Mouse (Mus musculus): Measurements from ENCODE around the gene 2610528A11Rik. TPM values are rescaled to one million over a fixed set of nuclear protein-coding genes. Genes with fewer than 3 reads are reported as not detected.

Gene 2610528A11Rik
- polyA plus RNA-seq, 1 experiment from 2014 or later, result 11.8 TPM

GRCm38 (mm10) chr14:37104747-37105146, 9.1 kb downstream of the 2610528A11Rik start:
- Histone ChIP-seq H3K4me1 (ENCODE audit: control insufficient read depth, insufficient read depth, low read length) (peaks cover 6% of the 10 kb centered on the region; the same call in 1 of the 2 replicates), H3K4me2 (ENCODE audit: low read depth, low read length) (no peak overlapping the region), H3K9me3 (replicated peaks; ENCODE audit: control insufficient read depth, low read length) (no peaks in the 10 kb centered on the region), H3K36me3 (ENCODE audit: control insufficient read depth, insufficient read depth, low read length) (no peaks in the 10 kb centered on the region), H3K9ac (ENCODE audit: low read length) (no peak overlapping the region), H3K27me3 (ENCODE audit: control insufficient read depth, insufficient read depth, low read length) (no peaks in the 10 kb centered on the region), H3K27ac (ENCODE audit: low read length) (peak overlapping the region; percentile 55), H3K4me3 (replicated peaks; ENCODE audit: low read length) (no peak overlapping the region)
- peak; percentile 66; the same call in 1 of the 2 replicates for ATAC-seq (ENCODE audit: insufficient read depth, low FRiP score)
- 31% methylated on average over 5 of the region's 5 CpGs for WGBS

GRCm38 (mm10) chr14:37102484-37102883, 11.3 kb downstream of the 2610528A11Rik start:
- Histone ChIP-seq H3K9me3 (replicated peaks; ENCODE audit: control insufficient read depth, low read length) (no peaks in the 10 kb centered on the region), H3K27ac (ENCODE audit: low read length) (no peak overlapping the region), H3K4me3 (replicated peaks; ENCODE audit: low read length) (no peak overlapping the region), H3K4me2 (ENCODE audit: low read depth, low read length) (no peak overlapping the region), H3K27me3 (ENCODE audit: control insufficient read depth, insufficient read depth, low read length) (peaks cover 10% of the 10 kb centered on the region), H3K9ac (ENCODE audit: low read length) (no peak overlapping the region), H3K36me3 (ENCODE audit: control insufficient read depth, insufficient read depth, low read length) (no peaks in the 10 kb centered on the region), H3K4me1 (ENCODE audit: control insufficient read depth, insufficient read depth, low read length) (peaks cover 10% of the 10 kb centered on the region; the same call in 1 of the 2 replicates)
- no peak for ATAC-seq (ENCODE audit: insufficient read depth, low FRiP score)
- WGBS, result 74% methylated on average over 3 of the region's 3 CpGs

- Histone ChIP-seq H3K4me1 (ENCODE audit: control insufficient read depth, insufficient read depth, low read length) (peaks cover 10% of the 10 kb centered on the region; the same call in 1 of the 2 replicates), H3K27me3 (ENCODE audit: control insufficient read depth, insufficient read depth, low read length) (peaks cover 18% of the 10 kb centered on the region)
Observed at GRCm38 (mm10) chr14:37101531-37101930, 12.3 kb downstream of the 2610528A11Rik start.

DNA sequence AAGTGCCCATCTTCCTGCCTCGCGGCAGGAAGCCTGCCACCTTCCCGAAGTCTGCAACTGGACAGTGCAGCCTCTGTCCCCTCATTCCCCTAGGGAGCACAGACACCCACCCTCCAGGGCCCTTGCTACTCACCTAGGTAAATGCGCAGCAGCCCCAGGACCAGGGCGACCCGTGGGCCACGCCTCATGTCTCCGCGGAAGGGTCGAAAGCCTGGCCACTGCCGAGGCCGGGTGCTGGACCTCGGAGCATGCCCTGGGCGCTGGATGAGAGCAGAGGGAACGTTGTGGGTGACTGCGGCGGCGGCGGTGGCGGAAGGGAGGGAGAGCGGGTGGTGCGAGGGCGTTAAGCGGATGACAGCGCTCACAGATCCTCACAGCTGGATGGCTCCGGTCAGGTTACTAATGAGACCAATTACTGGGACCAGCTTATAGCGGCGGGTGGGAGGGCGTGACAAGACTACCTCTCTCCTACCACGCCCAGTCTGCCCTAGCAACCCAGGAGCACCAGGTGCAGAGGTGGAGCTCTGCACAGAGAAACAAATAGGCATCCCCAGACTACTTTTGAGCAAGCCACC, 15.8 kb downstream of the 2610528A11Rik start, which contains the start of gene Cdhr1:
Gene Cdhr1 (minus strand): TSS at position 392 of the 575 bp plus-strand sequence.
- H3K4me3 ChIP-seq (replicated peaks; ENCODE audit: low read length), result peak within 1 kb of the TSS; percentile 23
- no peaks in the 10 kb centered on the region for H3K9me3 ChIP-seq (replicated peaks; ENCODE audit: control insufficient read depth, low read length)
- 0 out of 2 replicates have a peak, but pooled peaks cover 4% of the 10 kb centered on the region for H3K4me1 ChIP-seq (ENCODE audit: control insufficient read depth, insufficient read depth, low read length)
- no peak within 1 kb of the TSS for H3K9ac ChIP-seq (ENCODE audit: low read length)
- under 1% methylated on average over 30 of the region's 30 CpGs for WGBS
- H3K4me2 ChIP-seq (ENCODE audit: low read depth, low read length), result peak within 1 kb of the TSS; percentile 48
- H3K27me3 ChIP-seq (ENCODE audit: control insufficient read depth, insufficient read depth, low read length), result peaks cover 21% of the 10 kb centered on the region
- H3K36me3 ChIP-seq (ENCODE audit: control insufficient read depth, insufficient read depth, low read length), result no peaks in the 10 kb centered on the region
- no peak within 1 kb of the TSS for H3K27ac ChIP-seq (ENCODE audit: low read length)
- peak; percentile 42; the same call in 1 of the 2 replicates for ATAC-seq (ENCODE audit: insufficient read depth, low FRiP score)

More at GRCm38 (mm10) chr14:37101531-37101930, 12.3 kb downstream of the 2610528A11Rik start:
- ATAC-seq (ENCODE audit: insufficient read depth, low FRiP score), result no peak
- 53% methylated on average over 5 of the region's 5 CpGs for WGBS
- H3K27ac ChIP-seq (ENCODE audit: low read length), result no peak overlapping the region
- no peaks in the 10 kb centered on the region for H3K36me3 ChIP-seq (ENCODE audit: control insufficient read depth, insufficient read depth, low read length)
- H3K9ac ChIP-seq (ENCODE audit: low read length), result no peak overlapping the region
- H3K4me2 ChIP-seq (ENCODE audit: low read depth, low read length), result no peak overlapping the region
- H3K9me3 ChIP-seq (replicated peaks; ENCODE audit: control insufficient read depth, low read length), result no peaks in the 10 kb centered on the region
- H3K4me3 ChIP-seq (replicated peaks; ENCODE audit: low read length), result no peak overlapping the region

DNA sequence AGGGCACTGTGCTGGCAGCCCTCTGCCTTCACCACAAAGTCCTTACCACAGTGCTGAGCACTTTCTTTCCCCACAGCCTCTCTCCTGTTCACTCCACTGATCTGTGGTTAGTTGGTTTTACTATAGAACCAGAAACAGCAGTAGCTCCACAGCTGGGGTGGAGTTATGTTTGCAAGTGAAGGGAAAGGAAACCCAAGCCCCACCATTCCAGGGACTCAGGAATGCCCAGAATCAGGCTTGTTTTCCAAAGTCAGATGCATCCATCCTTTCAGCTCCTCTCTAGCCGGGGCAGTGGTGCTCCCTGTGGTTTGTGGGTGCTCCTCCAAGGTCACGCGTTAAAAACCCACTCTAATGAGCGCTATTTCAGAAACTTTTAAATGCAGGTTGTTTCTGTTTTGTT, 18.3 kb downstream of the 2610528A11Rik start:
- H3K27ac ChIP-seq (ENCODE audit: low read length), result no peak overlapping the region
- 69% methylated on average over 4 of the region's 4 CpGs for WGBS
- ATAC-seq (ENCODE audit: insufficient read depth, low FRiP score), result no peak
- no peak overlapping the region for H3K4me3 ChIP-seq (replicated peaks; ENCODE audit: low read length)
- H3K9ac ChIP-seq (ENCODE audit: low read length), result no peak overlapping the region
- no peak overlapping the region for H3K4me2 ChIP-seq (ENCODE audit: low read depth, low read length)
- 0 out of 2 replicates have a peak, but pooled peaks cover 4% of the 10 kb centered on the region for H3K4me1 ChIP-seq (ENCODE audit: control insufficient read depth, insufficient read depth, low read length)
- H3K36me3 ChIP-seq (ENCODE audit: control insufficient read depth, insufficient read depth, low read length), result no peaks in the 10 kb centered on the region
- peaks cover 21% of the 10 kb centered on the region for H3K27me3 ChIP-seq (ENCODE audit: control insufficient read depth, insufficient read depth, low read length)
- no peaks in the 10 kb centered on the region for H3K9me3 ChIP-seq (replicated peaks; ENCODE audit: control insufficient read depth, low read length)

DNA sequence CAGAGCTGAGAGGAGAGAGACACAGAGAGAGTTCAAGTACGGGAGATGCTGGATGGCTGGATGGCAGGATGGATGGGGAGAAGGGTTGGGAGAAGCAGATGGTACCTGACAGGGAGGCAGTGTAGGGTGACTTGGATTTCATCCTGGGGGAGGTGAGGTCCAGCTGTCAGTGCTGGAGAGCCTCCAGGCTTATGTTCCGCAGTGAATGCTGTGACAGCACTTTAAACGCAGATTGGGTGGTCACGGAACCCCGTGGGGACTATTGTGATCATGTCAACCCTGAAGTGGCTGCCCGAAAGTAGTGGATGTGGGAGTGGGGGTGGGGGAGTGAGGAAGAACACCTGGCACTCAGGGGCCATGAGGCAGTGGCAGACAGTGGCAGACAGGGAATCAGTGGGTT, 19.4 kb downstream of the 2610528A11Rik start:
- H3K36me3 ChIP-seq (ENCODE audit: control insufficient read depth, insufficient read depth, low read length), result no peaks in the 10 kb centered on the region
- H3K27me3 ChIP-seq (ENCODE audit: control insufficient read depth, insufficient read depth, low read length), result peaks cover 21% of the 10 kb centered on the region
- no peaks in the 10 kb centered on the region for H3K9me3 ChIP-seq (replicated peaks; ENCODE audit: control insufficient read depth, low read length)
- 0 out of 2 replicates have a peak, but pooled peaks cover 4% of the 10 kb centered on the region for H3K4me1 ChIP-seq (ENCODE audit: control insufficient read depth, insufficient read depth, low read length)
- ATAC-seq (ENCODE audit: insufficient read depth, low FRiP score), result no peak
- no peak overlapping the region for H3K4me3 ChIP-seq (replicated peaks; ENCODE audit: low read length)
- H3K27ac ChIP-seq (ENCODE audit: low read length), result no peak overlapping the region
- no peak overlapping the region for H3K4me2 ChIP-seq (ENCODE audit: low read depth, low read length)
- no peak overlapping the region for H3K9ac ChIP-seq (ENCODE audit: low read length)
- WGBS, result 57% methylated on average over 6 of the region's 6 CpGs

DNA sequence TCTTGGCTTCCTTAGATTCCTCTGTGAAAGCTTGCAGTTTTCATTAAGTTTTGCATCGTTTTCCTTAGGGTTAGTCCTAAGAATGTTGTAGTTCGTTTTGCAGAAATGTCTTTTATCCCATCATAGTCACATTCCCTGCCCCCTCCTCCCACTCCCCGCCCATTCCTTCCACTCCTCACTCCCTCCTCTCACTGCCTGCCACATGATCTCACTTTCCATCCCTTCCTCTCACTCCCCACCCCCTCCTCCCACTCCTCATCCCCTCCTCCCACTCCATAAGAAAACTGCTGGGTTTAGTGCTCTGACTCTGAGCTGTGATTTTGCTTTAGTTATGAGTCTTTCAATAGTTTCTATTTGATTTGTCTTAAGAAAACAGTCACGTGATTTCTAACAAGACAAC, 30.1 kb downstream of the 2610528A11Rik start:
- Histone ChIP-seq H3K36me3 (ENCODE audit: control insufficient read depth, insufficient read depth, low read length) (no peaks in the 10 kb centered on the region), H3K9me3 (replicated peaks; ENCODE audit: control insufficient read depth, low read length) (no peaks in the 10 kb centered on the region), H3K27ac (ENCODE audit: low read length) (no peak overlapping the region), H3K9ac (ENCODE audit: low read length) (no peak overlapping the region), H3K4me3 (replicated peaks; ENCODE audit: low read length) (no peak overlapping the region), H3K4me2 (ENCODE audit: low read depth, low read length) (no peak overlapping the region), H3K27me3 (ENCODE audit: control insufficient read depth, insufficient read depth, low read length) (no peaks in the 10 kb centered on the region), H3K4me1 (ENCODE audit: control insufficient read depth, insufficient read depth, low read length) (no peaks in the 10 kb centered on the region)
- WGBS, result 23% methylated on average over 4 of the region's 4 CpGs
- no peak for ATAC-seq (ENCODE audit: insufficient read depth, low FRiP score)

DNA sequence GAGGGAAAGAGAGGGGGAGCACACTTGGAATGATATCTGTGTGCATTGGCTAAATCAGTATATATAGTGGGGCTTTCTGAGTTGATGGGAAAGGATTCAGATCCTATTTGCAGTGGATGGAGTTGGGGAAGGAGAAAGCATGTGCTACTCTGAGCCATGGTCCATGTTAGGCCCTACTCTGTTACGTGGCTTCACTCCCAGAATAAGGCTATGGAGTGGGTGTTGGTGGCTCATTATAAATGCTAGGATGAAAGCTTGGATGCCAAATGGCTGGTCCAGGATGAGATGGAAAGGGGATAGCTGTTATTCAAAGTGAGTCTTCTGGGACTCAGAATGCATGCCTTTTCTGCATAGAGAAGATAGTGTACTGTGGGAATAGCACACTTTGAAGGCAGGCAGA, 33.1 kb downstream of the 2610528A11Rik start:
- no peaks in the 10 kb centered on the region for H3K27me3 ChIP-seq (ENCODE audit: control insufficient read depth, insufficient read depth, low read length)
- no peaks in the 10 kb centered on the region for H3K9me3 ChIP-seq (replicated peaks; ENCODE audit: control insufficient read depth, low read length)
- WGBS, result 68% methylated on average over 1 of the region's 1 CpGs
- ATAC-seq (ENCODE audit: insufficient read depth, low FRiP score), result no peak
- no peak overlapping the region for H3K4me2 ChIP-seq (ENCODE audit: low read depth, low read length)
- no peaks in the 10 kb centered on the region for H3K36me3 ChIP-seq (ENCODE audit: control insufficient read depth, insufficient read depth, low read length)
- no peak overlapping the region for H3K9ac ChIP-seq (ENCODE audit: low read length)
- H3K27ac ChIP-seq (ENCODE audit: low read length), result no peak overlapping the region
- no peaks in the 10 kb centered on the region for H3K4me1 ChIP-seq (ENCODE audit: control insufficient read depth, insufficient read depth, low read length)
- H3K4me3 ChIP-seq (replicated peaks; ENCODE audit: low read length), result no peak overlapping the region

DNA sequence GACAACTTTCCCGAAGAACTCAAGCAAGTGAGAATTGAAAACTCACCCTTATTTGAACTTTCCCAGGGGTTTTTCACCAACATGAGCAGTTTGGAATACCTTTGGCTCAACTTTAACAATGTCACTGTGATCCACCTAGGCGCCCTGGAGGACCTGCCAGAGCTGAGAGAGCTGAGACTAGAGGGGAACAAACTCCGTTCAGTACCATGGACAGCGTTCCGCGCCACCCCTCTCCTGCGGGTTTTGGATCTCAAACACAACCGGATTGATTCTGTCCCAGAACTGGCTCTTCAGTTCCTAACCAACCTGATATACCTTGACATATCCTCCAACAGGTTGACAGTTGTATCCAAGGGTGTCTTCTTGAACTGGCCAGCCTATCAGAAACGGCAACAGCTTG, 45.3 kb downstream of the 2610528A11Rik start:
- H3K4me1 ChIP-seq (ENCODE audit: control insufficient read depth, insufficient read depth, low read length), result no peaks in the 10 kb centered on the region
- no peaks in the 10 kb centered on the region for H3K9me3 ChIP-seq (replicated peaks; ENCODE audit: control insufficient read depth, low read length)
- H3K36me3 ChIP-seq (ENCODE audit: control insufficient read depth, insufficient read depth, low read length), result no peaks in the 10 kb centered on the region
- no peak overlapping the region for H3K27ac ChIP-seq (ENCODE audit: low read length)
- no peak overlapping the region for H3K9ac ChIP-seq (ENCODE audit: low read length)
- H3K27me3 ChIP-seq (ENCODE audit: control insufficient read depth, insufficient read depth, low read length), result no peaks in the 10 kb centered on the region
- ATAC-seq (ENCODE audit: insufficient read depth, low FRiP score), result no peak
- WGBS, result 17% methylated on average over 9 of the region's 9 CpGs
- no peak overlapping the region for H3K4me2 ChIP-seq (ENCODE audit: low read depth, low read length)
- no peak overlapping the region for H3K4me3 ChIP-seq (replicated peaks; ENCODE audit: low read length)

All from stomach, embryonic 16.5 days (tissue).